Mouse (Mus musculus) ES-CJ7 (cell line): Measurements from ENCODE around the gene Amot.

ENCODE experiments used
- DNase-seq: peaks from one replicate; pipeline ENCODE4 v3.0.0; 2011; ENCODE audit warnings: low read depth, low spot score

Amot gene

GRCm38 (mm10) chrX:145482383-145482782 is 22.6 kb downstream of the Amot start:
- no peak for DNase-seq

- DNase-seq = no peak
Measured at GRCm38 (mm10) chrX:145479942-145480341, 25.0 kb downstream of the Amot start.

- DNase-seq = no peak
Measured at GRCm38 (mm10) chrX:145477725-145478194, 27.2 kb downstream of the Amot start.

GRCm38 (mm10) chrX:145477003-145477724 is 27.8 kb downstream of the Amot start:
- DNase-seq = no peak

- no peak for DNase-seq
Measured at GRCm38 (mm10) chrX:145468264-145468663, 36.7 kb downstream of the Amot start.

GRCm38 (mm10) chrX:145463524-145463923 is 41.5 kb downstream of the Amot start:
- DNase-seq = no peak

- no peak for DNase-seq
Measured at GRCm38 (mm10) chrX:145461339-145461738, 43.6 kb downstream of the Amot start.

GRCm38 (mm10) chrX:145456251-145456650 is 48.7 kb downstream of the Amot start:
- no peak for DNase-seq

GRCm38 (mm10) chrX:145455629-145456028 is 49.4 kb downstream of the Amot start:
- DNase-seq = no peak

- DNase-seq = no peak
Measured at GRCm38 (mm10) chrX:145454828-145455227, 50.2 kb downstream of the Amot start.

GRCm38 (mm10) chrX:145441526-145441925 is 63.5 kb downstream of the Amot start:
- DNase-seq = no peak

- no peak for DNase-seq
Measured at GRCm38 (mm10) chrX:145433652-145434051, 71.3 kb downstream of the Amot start.

- DNase-seq = no peak
Measured at GRCm38 (mm10) chrX:145430836-145431570, 74.0 kb downstream of the Amot start.

GRCm38 (mm10) chrX:145428811-145429210 is 76.2 kb downstream of the Amot start:
- DNase-seq = no peak

GRCm38 (mm10) chrX:145424026-145424425 is 81.0 kb downstream of the Amot start:
- no peak for DNase-seq

- DNase-seq = no peak
Measured at GRCm38 (mm10) chrX:145414319-145414718, 90.7 kb downstream of the Amot start.

GRCm38 (mm10) chrX:145411425-145411824 is 93.6 kb downstream of the Amot start:
- DNase-seq = no peak

GRCm38 (mm10) chrX:145406052-145406451 is 98.9 kb downstream of the Amot start:
- no peak for DNase-seq

- no peak for DNase-seq
Measured at GRCm38 (mm10) chrX:145401926-145402325, 103.1 kb downstream of the Amot start.

- DNase-seq = no peak
Measured at GRCm38 (mm10) chrX:145399236-145399635, 105.7 kb downstream of the Amot start.
